Mouse (Mus musculus) E14TG2a.4 (cell line): ENCODE data around the gene Ep300.

ENCODE experiments used
- H3K27me3 ChIP-seq: 2 replicates; pipeline ENCODE4 v1.6.1; 2014; ENCODE audit warnings: low read length, control low read depth; ENCODE audit not compliant: insufficient read depth
- H3K36me3 ChIP-seq: 2 replicates; pipeline ENCODE4 v1.6.1; 2014; ENCODE audit warnings: low read length, control low read depth; ENCODE audit not compliant: insufficient read depth
- H3K4me1 ChIP-seq: replicated peaks from 2 replicates; pipeline ENCODE4 v1.6.1; 2014; ENCODE audit warnings: low read depth, low read length, control low read depth
- H3K4me3 ChIP-seq: replicated peaks from 2 replicates; pipeline ENCODE4 v1.5.1; 2014; ENCODE audit warnings: mild to moderate bottlenecking, low read length
- H3K9me3 ChIP-seq: 2 replicates; pipeline ENCODE4 v1.6.1; 2014; ENCODE audit warnings: low read length, control low read depth
- CTCF ChIP-seq: conservative IDR thresholded peaks from 2 replicates; pipeline ENCODE4 v1.5.1; 2014; ENCODE audit warnings: low read length
- NANOG ChIP-seq: IDR thresholded peaks from 2 replicates; pipeline ENCODE4 v1.6.1; 2014; ENCODE audit warnings: borderline replicate concordance, low read length, mixed read lengths
- POU5F1 ChIP-seq: IDR thresholded peaks from 2 replicates; pipeline ENCODE4 v1.6.1; 2014; ENCODE audit warnings: low read length, borderline replicate concordance

The Ep300 gene

GRCm38 (mm10) chr15:81650636-81651035 is 65.5 kb downstream of the Ep300 start:
- Histone ChIP-seq H3K4me1 (peaks cover 16% of the 10 kb centered on the region), H3K27me3 (no peaks in the 10 kb centered on the region), H3K36me3 (peaks cover 66% of the 10 kb centered on the region), H3K9me3 (no peaks in the 10 kb centered on the region), H3K4me3 (no peak overlapping the region)
- no peak for TF ChIP-seq CTCF
- no peak for TF ChIP-seq NANOG
- TF ChIP-seq POU5F1 = no peak

- Histone ChIP-seq H3K4me1 (peaks cover 43% of the 10 kb centered on the region), H3K36me3 (0 out of 2 replicates have a peak, but pooled peaks cover under 1% of the 10 kb centered on the region), H3K9me3 (no peaks in the 10 kb centered on the region), H3K4me3 (no peak overlapping the region), H3K27me3 (no peaks in the 10 kb centered on the region)
- TF ChIP-seq POU5F1 = no peak
- TF ChIP-seq CTCF = no peak
- TF ChIP-seq NANOG = no peak
These were observed 76.5 kb downstream of the Ep300 start for GRCm38 (mm10) chr15:81661701-81662100.

- peak overlapping the region; percentile 98 for H3K4me3 ChIP-seq
- peaks cover 16% of the 10 kb centered on the region for H3K36me3 ChIP-seq
- TF ChIP-seq CTCF (no peak), NANOG (peak; percentile 20; the same call in 1 of the 2 replicates)
- no peaks in the 10 kb centered on the region for H3K9me3 ChIP-seq
- peaks cover 58% of the 10 kb centered on the region for H3K4me1 ChIP-seq
- no peaks in the 10 kb centered on the region for H3K27me3 ChIP-seq
These were observed 78.1 kb downstream of the Ep300 start for GRCm38 (mm10) chr15:81663281-81663680.

- no peak for TF ChIP-seq POU5F1
- no peak for TF ChIP-seq NANOG
- TF ChIP-seq CTCF = no peak
- peaks cover 22% of the 10 kb centered on the region for H3K36me3 ChIP-seq
- no peaks in the 10 kb centered on the region for H3K9me3 ChIP-seq
- H3K4me3 ChIP-seq = peak within 1 kb of the TSS; percentile 98
- no peaks in the 10 kb centered on the region for H3K27me3 ChIP-seq
- H3K4me1 ChIP-seq = peaks cover 65% of the 10 kb centered on the region
These were observed 78.8 kb downstream of the Ep300 start, which contains the start of gene L3mbtl2 for GRCm38 (mm10) chr15:81663697-81664561. TSS of gene L3mbtl2 (plus strand) at chr15:81663889.

- Histone ChIP-seq H3K9me3 (no peaks in the 10 kb centered on the region), H3K4me3 (peak overlapping the region; percentile 29; the same call in 1 of the 2 replicates), H3K4me1 (peaks cover 71% of the 10 kb centered on the region), H3K36me3 (peaks cover 51% of the 10 kb centered on the region), H3K27me3 (no peaks in the 10 kb centered on the region)
- no peak for TF ChIP-seq POU5F1
- TF ChIP-seq CTCF = peak; percentile 60
These were observed 81.8 kb downstream of the Ep300 start for GRCm38 (mm10) chr15:81666957-81667356.

GRCm38 (mm10) chr15:81670231-81670640 is 85.1 kb downstream of the Ep300 start:
- TF ChIP-seq POU5F1 = no peak
- no peak for TF ChIP-seq NANOG
- TF ChIP-seq CTCF = peak; percentile 63
- H3K27me3 ChIP-seq = no peaks in the 10 kb centered on the region
- no peak overlapping the region for H3K4me3 ChIP-seq
- no peaks in the 10 kb centered on the region for H3K9me3 ChIP-seq
- H3K4me1 ChIP-seq = peaks cover 47% of the 10 kb centered on the region
- H3K36me3 ChIP-seq = peaks cover 83% of the 10 kb centered on the region

- H3K9me3 ChIP-seq = no peaks in the 10 kb centered on the region
- H3K27me3 ChIP-seq = no peaks in the 10 kb centered on the region
- peaks cover 6% of the 10 kb centered on the region; the same call in 1 of the 2 replicates for H3K4me1 ChIP-seq
- no peak overlapping the region for H3K4me3 ChIP-seq
- peaks cover 99% of the 10 kb centered on the region for H3K36me3 ChIP-seq
- TF ChIP-seq POU5F1 = no peak
- no peak for TF ChIP-seq CTCF
These were observed 91.5 kb downstream of the Ep300 start for GRCm38 (mm10) chr15:81676637-81677036.

GRCm38 (mm10) chr15:81680301-81680805 is 95.2 kb downstream of the Ep300 start:
- no peaks in the 10 kb centered on the region for H3K27me3 ChIP-seq
- H3K9me3 ChIP-seq = no peaks in the 10 kb centered on the region
- no peak overlapping the region for H3K4me3 ChIP-seq
- TF ChIP-seq POU5F1 = no peak
- no peak for TF ChIP-seq NANOG
- peaks cover 6% of the 10 kb centered on the region; the same call in 1 of the 2 replicates for H3K4me1 ChIP-seq
- peaks cover 100% of the 10 kb centered on the region for H3K36me3 ChIP-seq
